Comparison of ENCODE assay signal across 19 mouse cellular contexts in the genomic region with DNA sequence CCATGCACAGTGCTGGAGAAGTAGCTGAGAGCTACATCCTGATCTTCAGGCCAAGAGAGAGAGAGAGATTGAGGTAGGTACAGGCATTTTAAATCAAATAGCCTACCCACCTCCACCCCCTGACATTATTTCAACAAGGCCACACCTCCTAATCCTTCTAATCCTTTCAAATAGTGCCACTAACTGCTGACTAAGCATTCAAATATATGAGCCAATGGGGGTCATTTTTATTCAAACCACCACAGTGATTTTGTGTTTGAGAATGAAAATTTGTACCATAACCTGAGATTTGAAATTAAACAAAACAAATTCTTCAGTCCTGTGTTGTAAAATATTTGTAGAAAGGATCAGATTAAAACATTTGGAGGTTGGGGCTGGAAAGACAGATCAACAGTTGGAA.
"Had no signal": no experiment of that assay in that cellular context is flagged by ENCODE, and none has a peak within 500 bp of the region (broad histone marks: within the 10 kb centered on the region; RNA-seq: fewer than 3 reads in every experiment).

No protein-coding gene starts in this region.

- H3K9ac ChIP-seq: lung, embryonic 14.5 days; midbrain, embryonic 12.5 days; neural tube, embryonic 13.5 days; neural tube, embryonic 15.5 days had no signal

- ATAC-seq: midbrain, embryonic 16.5 days had no signal

- DNase-seq: lung, adult 18-20 months; lung, embryonic 14.5 days; lung, postnatal 10 days; lung, postnatal 4 days; midbrain, embryonic 14.5 days; retina, postnatal 1 day; right cerebral cortex, adult 18-20 months; right cerebral cortex, postnatal 25 days; right cerebral cortex, postnatal 4 days; spleen, adult 18-20 months; thymus, adult 18-20 months; thymus, postnatal 25 days; thymus, postnatal 4 days had no signal

- H3K4me2 ChIP-seq: lung, embryonic 14.5 days; midbrain, embryonic 12.5 days; neural tube, embryonic 13.5 days; neural tube, embryonic 15.5 days had no signal

- H3K27me3 ChIP-seq: midbrain, embryonic 12.5 days; neural tube, embryonic 13.5 days; neural tube, embryonic 15.5 days had no signal

- H3K9me3 ChIP-seq: neural tube, embryonic 15.5 days had no signal

- H3K36me3 ChIP-seq: midbrain, embryonic 10.5 days; midbrain, embryonic 12.5 days; neural tube, embryonic 13.5 days; neural tube, embryonic 15.5 days had no signal

- H3K27ac ChIP-seq: midbrain, embryonic 10.5 days; midbrain, embryonic 12.5 days; neural tube, embryonic 13.5 days; neural tube, embryonic 15.5 days had no signal

- H3K4me3 ChIP-seq: midbrain, embryonic 10.5 days; midbrain, embryonic 12.5 days; myocyte; neural tube, embryonic 13.5 days; neural tube, embryonic 15.5 days had no signal

- H3K4me1 ChIP-seq: midbrain, embryonic 10.5 days; midbrain, embryonic 12.5 days; neural tube, embryonic 13.5 days; neural tube, embryonic 15.5 days had no signal
